Mouse (Mus musculus): ENCODE results near the gene Wfdc12. TPM values are rescaled to one million over a fixed set of nuclear protein-coding genes. Genes with fewer than 3 reads are reported as not detected.

The Wfdc12 gene
- not detected for polyA plus RNA-seq (2014; fragmentation: Illumina TruSeq; extraction: RNeasy Lipid Tissue Mini Kit (QIAGEN cat#74804); ENCODE audit: low read depth, low replicate concordance)

GRCm38 (mm10) chr2:164190576-164190975, at the start of gene Wfdc12:
Gene Wfdc12 (minus strand): TSS chr2:164190608.

GRCm38 (mm10) chr2:164238366-164238765, 48.0 kb upstream of the Wfdc12 start, which contains the start of gene Svs2:
Gene Svs2 (minus strand): TSS chr2:164238466.

DNA sequence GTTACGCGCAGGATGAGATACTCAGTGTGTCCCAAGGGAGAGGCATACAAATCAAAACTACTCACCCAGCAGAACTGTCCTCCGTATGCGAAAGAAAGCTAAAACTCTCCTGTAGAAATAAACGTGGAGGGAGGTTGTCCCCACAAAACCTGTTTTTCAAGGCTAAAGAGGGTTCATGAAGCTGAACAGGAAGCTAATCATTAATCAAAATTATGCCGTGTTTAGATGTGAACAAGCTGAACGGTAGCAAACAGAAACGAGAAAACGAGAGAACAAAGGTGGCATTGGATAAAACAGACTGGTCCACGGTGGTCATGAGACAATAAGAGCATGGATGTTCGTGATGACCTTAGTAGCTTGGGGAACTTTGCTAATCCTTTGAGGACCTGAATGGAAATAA, 31.1 kb upstream of the Wfdc12 start, which contains the start of gene Wfdc15b:
Gene Wfdc15b (minus strand): TSS at position 139 of the 400 bp plus-strand sequence.

DNA sequence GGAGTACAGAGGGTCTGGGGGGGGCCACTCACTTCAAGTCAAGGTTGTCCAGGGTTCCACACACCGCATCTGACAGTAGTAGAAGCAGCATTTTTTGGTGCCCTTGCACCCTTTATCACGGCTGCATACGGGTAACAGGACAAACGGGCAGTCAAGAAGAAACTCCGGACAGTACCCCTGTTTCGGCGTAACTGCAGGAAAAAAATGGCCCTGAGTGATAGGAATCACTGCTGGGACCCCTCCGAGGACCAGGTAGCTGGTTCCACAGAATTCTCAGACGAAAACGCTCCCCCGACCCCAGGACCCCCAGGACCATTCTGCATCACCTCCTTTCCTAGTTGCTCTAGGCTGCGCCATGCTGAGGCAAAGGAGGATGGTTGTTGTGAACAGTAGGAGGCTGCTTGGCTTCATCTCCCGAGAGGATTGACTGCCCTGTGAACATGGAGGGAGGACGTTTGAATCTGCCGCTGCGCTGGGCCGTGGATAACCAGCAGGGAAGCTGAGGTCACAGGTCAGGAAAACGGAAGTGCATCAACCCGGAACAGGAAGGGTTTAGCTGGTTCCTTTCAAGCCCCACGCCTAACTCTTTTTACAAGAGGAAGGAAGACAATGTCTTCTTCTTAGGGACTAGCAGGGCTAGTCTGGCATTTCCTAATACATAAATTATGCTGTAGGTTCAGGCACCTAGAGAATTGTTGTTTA, 9.4 kb upstream of the Wfdc12 start, which contains the start of gene Wfdc15a:
Gene Wfdc15a (minus strand): TSS at position 505 of the 702 bp plus-strand sequence.

GRCm38 (mm10) chr2:164182692-164183255, 7.6 kb downstream of the Wfdc12 start, which contains the start of gene Wfdc5:
Gene Wfdc5 (minus strand): TSS chr2:164182742.

GRCm38 (mm10) chr2:164170902-164171301, 19.5 kb downstream of the Wfdc12 start, which contains the start of gene Kcns1:
Gene Kcns1 (minus strand): TSS chr2:164171113.

Other genes starting within 250 kb of the Wfdc12 start
- gene Ywhab, start 195.6 kb downstream of the Wfdc12 start, polyA plus RNA-seq (2014; fragmentation: Illumina TruSeq; extraction: RNeasy Lipid Tissue Mini Kit (QIAGEN cat#74804); ENCODE audit: low read depth, low replicate concordance), result 286 TPM
- not detected for gene Pabpc1l, start 165.2 kb downstream of the Wfdc12 start, polyA plus RNA-seq (2014; fragmentation: Illumina TruSeq; extraction: RNeasy Lipid Tissue Mini Kit (QIAGEN cat#74804); ENCODE audit: low read depth, low replicate concordance)
- gene Stk4, start 120.3 kb downstream of the Wfdc12 start, polyA plus RNA-seq (2014; fragmentation: Illumina TruSeq; extraction: RNeasy Lipid Tissue Mini Kit (QIAGEN cat#74804); ENCODE audit: low read depth, low replicate concordance), result 103 TPM
- gene Tomm34, start 119.4 kb downstream of the Wfdc12 start, polyA plus RNA-seq (2014; fragmentation: Illumina TruSeq; extraction: RNeasy Lipid Tissue Mini Kit (QIAGEN cat#74804); ENCODE audit: low read depth, low replicate concordance), result 9.8 TPM
- gene Kcns1, start 19.5 kb downstream of the Wfdc12 start, polyA plus RNA-seq (2014; fragmentation: Illumina TruSeq; extraction: RNeasy Lipid Tissue Mini Kit (QIAGEN cat#74804); ENCODE audit: low read depth, low replicate concordance), result not detected
- gene Wfdc5, start 7.9 kb downstream of the Wfdc12 start, polyA plus RNA-seq (2014; fragmentation: Illumina TruSeq; extraction: RNeasy Lipid Tissue Mini Kit (QIAGEN cat#74804); ENCODE audit: low read depth, low replicate concordance), result not detected
- gene Wfdc15a, start 9.5 kb upstream of the Wfdc12 start, polyA plus RNA-seq (2014; fragmentation: Illumina TruSeq; extraction: RNeasy Lipid Tissue Mini Kit (QIAGEN cat#74804); ENCODE audit: low read depth, low replicate concordance), result not detected
- gene Wfdc15b, start 31.1 kb upstream of the Wfdc12 start, polyA plus RNA-seq (2014; fragmentation: Illumina TruSeq; extraction: RNeasy Lipid Tissue Mini Kit (QIAGEN cat#74804); ENCODE audit: low read depth, low replicate concordance), result not detected
- gene Svs2, start 47.9 kb upstream of the Wfdc12 start, polyA plus RNA-seq (2014; fragmentation: Illumina TruSeq; extraction: RNeasy Lipid Tissue Mini Kit (QIAGEN cat#74804); ENCODE audit: low read depth, low replicate concordance), result not detected
- not detected for gene Svs3b, start 66.0 kb upstream of the Wfdc12 start, polyA plus RNA-seq (2014; fragmentation: Illumina TruSeq; extraction: RNeasy Lipid Tissue Mini Kit (QIAGEN cat#74804); ENCODE audit: low read depth, low replicate concordance)
- not detected for gene Svs4, start 87.9 kb upstream of the Wfdc12 start, polyA plus RNA-seq (2014; fragmentation: Illumina TruSeq; extraction: RNeasy Lipid Tissue Mini Kit (QIAGEN cat#74804); ENCODE audit: low read depth, low replicate concordance)
- not detected for gene Svs3a, start 98.7 kb upstream of the Wfdc12 start, polyA plus RNA-seq (2014; fragmentation: Illumina TruSeq; extraction: RNeasy Lipid Tissue Mini Kit (QIAGEN cat#74804); ENCODE audit: low read depth, low replicate concordance)
- not detected for gene Svs6, start 126.1 kb upstream of the Wfdc12 start, polyA plus RNA-seq (2014; fragmentation: Illumina TruSeq; extraction: RNeasy Lipid Tissue Mini Kit (QIAGEN cat#74804); ENCODE audit: low read depth, low replicate concordance)
- gene Svs5, start 142.1 kb upstream of the Wfdc12 start, polyA plus RNA-seq (2014; fragmentation: Illumina TruSeq; extraction: RNeasy Lipid Tissue Mini Kit (QIAGEN cat#74804); ENCODE audit: low read depth, low replicate concordance), result not detected
- not detected for gene Slpi, start 198.5 kb upstream of the Wfdc12 start, polyA plus RNA-seq (2014; fragmentation: Illumina TruSeq; extraction: RNeasy Lipid Tissue Mini Kit (QIAGEN cat#74804); ENCODE audit: low read depth, low replicate concordance)
- not detected for gene Rbpjl, start 212.5 kb upstream of the Wfdc12 start, polyA plus RNA-seq (2014; fragmentation: Illumina TruSeq; extraction: RNeasy Lipid Tissue Mini Kit (QIAGEN cat#74804); ENCODE audit: low read depth, low replicate concordance)
- 0.85 TPM for gene Matn4, start 214.6 kb upstream of the Wfdc12 start, polyA plus RNA-seq (2014; fragmentation: Illumina TruSeq; extraction: RNeasy Lipid Tissue Mini Kit (QIAGEN cat#74804); ENCODE audit: low read depth, low replicate concordance)

Measured in sigmoid colon, adult 10 weeks (tissue).